Mouse (Mus musculus) heart, postnatal 0 days (tissue): ENCODE measurements around the gene Spred2.

Experiments
- CTCF ChIP-seq: IDR thresholded peaks from 2 replicates; pipeline ENCODE4 v1.5.1; 2016; ENCODE audit warnings: antibody characterized with exemption, control low read depth, low read depth
- EP300 ChIP-seq: IDR thresholded peaks from 2 replicates; pipeline ENCODE4 v1.6.1; 2016; ENCODE audit warnings: antibody characterized with exemption, low read depth

DNA sequence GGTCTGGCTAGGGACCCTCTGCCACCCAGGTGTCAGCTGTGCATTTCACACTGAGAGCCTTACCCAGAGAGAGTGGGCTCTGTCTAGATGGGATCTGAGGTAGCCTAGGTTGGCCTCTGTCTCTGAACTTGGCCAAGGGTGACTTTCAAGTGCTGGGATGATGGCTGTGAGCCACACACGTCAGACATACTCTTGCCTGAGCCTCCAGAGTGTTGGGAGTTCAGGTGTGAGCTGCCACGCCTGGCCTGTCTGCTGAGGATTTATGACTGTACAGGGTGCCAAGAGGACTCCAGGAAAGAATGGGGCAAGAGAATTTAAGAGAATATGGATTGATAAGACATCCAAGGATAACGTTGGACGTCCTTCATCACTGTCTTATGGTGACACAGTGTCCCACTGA is 17.8 kb downstream of the Spred2 start:
- TF ChIP-seq CTCF (no peak), EP300 (no peak)
